Mouse (Mus musculus): ENCODE data around the gene Lman2. TPM values are rescaled to one million over a fixed set of nuclear protein-coding genes. Genes with fewer than 3 reads are reported as not detected.

Gene Lman2
- total and polyA plus RNA-seq, 2 experiments from 2014 or later: 41.3 to 100 TPM

DNA sequence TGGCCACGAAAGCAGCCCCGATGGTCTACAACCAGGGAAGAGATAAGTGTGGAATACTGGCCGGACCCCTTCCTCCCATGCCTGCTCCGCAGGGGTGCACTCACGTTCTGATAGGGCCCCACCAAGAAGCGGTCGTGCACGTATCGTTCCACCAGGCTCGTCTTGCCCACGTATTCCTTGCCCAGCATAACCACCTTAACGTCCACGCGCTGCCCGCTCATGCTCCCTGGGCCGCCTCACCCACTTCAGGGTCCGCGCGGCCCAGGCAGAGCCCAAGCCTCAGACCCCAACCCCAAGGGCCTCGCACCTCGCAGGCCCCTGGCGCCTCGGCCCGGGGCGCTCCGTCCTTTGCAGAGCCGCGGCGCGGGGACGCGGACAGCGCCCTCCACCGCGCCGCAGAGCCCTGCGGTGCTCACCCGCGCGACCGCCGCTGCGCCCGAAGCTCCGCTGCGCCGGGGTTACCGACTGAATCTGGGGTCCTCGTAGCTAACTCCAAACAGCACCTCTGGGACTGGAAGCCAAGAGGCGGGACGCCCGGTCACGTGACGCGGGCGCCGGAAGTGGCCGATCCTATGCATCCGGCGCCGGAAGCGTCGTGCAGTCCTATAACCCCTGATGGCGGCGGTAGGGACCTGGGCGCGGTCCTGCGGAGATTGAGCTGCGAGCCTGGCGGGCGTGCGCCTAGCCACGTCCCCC lies 41.0 kb downstream of the Lman2 start, which contains the start of gene Rab24:
Rab24 (minus strand) TSS at position 513 of the 696 bp plus-strand sequence.
- Histone ChIP-seq H3K27ac (ENCODE audit: low read depth) (peak within 1 kb of the TSS; percentile 75), H3K9me3 (replicated peaks; ENCODE audit: control insufficient read depth, low read length) (no peaks in the 10 kb centered on the region), H3K9ac (replicated peaks; ENCODE audit: low read depth, low read length) (peak within 1 kb of the TSS; percentile 90), H3K4me1 (ENCODE audit: control insufficient read depth, insufficient read depth) (peaks cover 10% of the 10 kb centered on the region), H3K4me3 (ENCODE audit: low read depth, low read length) (peak within 1 kb of the TSS; percentile 82), H3K27me3 (ENCODE audit: control insufficient read depth, insufficient read depth, low read length) (no peaks in the 10 kb centered on the region), H3K36me3 (replicated peaks; ENCODE audit: control insufficient read depth, insufficient read depth, low read length) (peaks cover 39% of the 10 kb centered on the region), H3K4me2 (ENCODE audit: low read depth, low read length) (peak within 1 kb of the TSS; percentile 95)
- ATAC-seq (ENCODE audit: insufficient read depth, low read depth) (peak; percentile 94), DNase-seq (ENCODE audit: low spot score) (peak; percentile 87)
- no peak for TF ChIP-seq CTCF (IDR thresholded peaks at IDR 0.05; ENCODE audit: low read depth)
- TF ChIP-seq EP300 (IDR thresholded peaks at IDR 0.05; ENCODE audit: low read depth): no peak
- WGBS: 0% methylated on average over 70 of the region's 73 CpGs

DNA sequence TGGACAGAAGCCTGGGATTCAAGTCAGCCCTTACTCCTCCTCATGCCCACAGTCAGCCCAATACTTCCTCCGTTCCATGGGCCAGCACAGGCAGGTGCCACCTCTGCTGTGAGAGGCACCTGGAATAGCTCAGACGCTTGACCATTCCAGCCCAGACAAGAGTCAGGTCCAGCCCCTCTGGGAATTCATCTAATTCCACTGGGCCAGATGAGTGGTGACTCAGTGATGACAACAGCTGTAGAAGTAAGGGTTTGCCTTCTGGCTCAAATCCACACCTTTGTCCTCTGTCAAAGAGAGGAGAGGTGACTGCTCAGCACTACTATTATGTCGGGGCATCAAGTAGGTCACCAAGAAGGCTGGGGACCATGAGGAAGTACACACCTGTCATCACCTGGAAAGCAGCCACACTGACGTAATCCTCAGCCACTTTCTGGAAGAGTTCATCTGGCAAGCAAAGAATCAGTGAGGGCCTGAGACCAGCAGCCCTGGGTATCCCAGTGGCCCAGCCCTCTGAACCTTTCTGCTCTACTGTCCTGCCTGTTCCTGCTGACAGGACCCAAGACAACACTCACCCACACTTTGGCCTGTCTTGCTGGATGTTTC lies 42.6 kb downstream of the Lman2 start, which contains the start of gene Prelid1:
Prelid1 (plus strand) TSS at position 570 of the 603 bp plus-strand sequence.
- Histone ChIP-seq H3K9ac (replicated peaks; ENCODE audit: low read depth, low read length) (peak within 1 kb of the TSS; percentile 90), H3K4me3 (ENCODE audit: low read depth, low read length) (peak within 1 kb of the TSS; percentile 82), H3K9me3 (replicated peaks; ENCODE audit: control insufficient read depth, low read length) (no peaks in the 10 kb centered on the region), H3K27ac (ENCODE audit: low read depth) (peak within 1 kb of the TSS; percentile 75), H3K4me1 (ENCODE audit: control insufficient read depth, insufficient read depth) (peaks cover 10% of the 10 kb centered on the region), H3K27me3 (ENCODE audit: control insufficient read depth, insufficient read depth, low read length) (no peaks in the 10 kb centered on the region), H3K36me3 (replicated peaks; ENCODE audit: control insufficient read depth, insufficient read depth, low read length) (peaks cover 40% of the 10 kb centered on the region), H3K4me2 (ENCODE audit: low read depth, low read length) (peak within 1 kb of the TSS; percentile 95)
- ATAC-seq (ENCODE audit: insufficient read depth, low read depth) (no peak), DNase-seq (ENCODE audit: low spot score) (peak; percentile 15)
- TF ChIP-seq CTCF (IDR thresholded peaks at IDR 0.05; ENCODE audit: low read depth) (no peak), EP300 (IDR thresholded peaks at IDR 0.05; ENCODE audit: low read depth) (no peak)
- 36% methylated on average over 4 of the region's 4 CpGs for WGBS

DNA sequence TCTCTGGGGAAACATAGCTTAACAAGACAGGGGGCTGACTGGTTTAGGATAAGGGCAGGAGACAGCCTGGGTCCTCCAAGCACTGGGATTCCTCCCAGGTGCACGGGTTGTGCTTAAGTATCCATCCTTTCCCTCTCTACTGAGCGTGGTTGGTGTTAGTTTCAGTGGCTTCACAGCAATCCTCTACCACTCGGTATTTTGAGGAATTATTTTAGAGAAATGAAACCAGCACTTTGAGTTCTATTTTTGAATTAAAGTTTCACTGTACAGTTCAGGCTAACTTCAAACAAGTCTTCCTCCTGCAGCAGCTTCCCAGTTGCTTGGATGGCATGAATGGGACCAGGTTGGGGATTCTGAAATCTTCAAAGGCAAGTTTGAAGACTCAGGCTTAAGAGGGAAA lies 44.2 kb downstream of the Lman2 start:
- H3K36me3 ChIP-seq (replicated peaks; ENCODE audit: control insufficient read depth, insufficient read depth, low read length): peaks cover 43% of the 10 kb centered on the region
- no peak overlapping the region for H3K4me2 ChIP-seq (ENCODE audit: low read depth, low read length)
- no peak overlapping the region for H3K4me3 ChIP-seq (ENCODE audit: low read depth, low read length)
- TF ChIP-seq CTCF (IDR thresholded peaks at IDR 0.05; ENCODE audit: low read depth) (no peak), EP300 (IDR thresholded peaks at IDR 0.05; ENCODE audit: low read depth) (no peak)
- no peak for DNase-seq (ENCODE audit: low spot score)
- no peak overlapping the region for H3K27ac ChIP-seq (ENCODE audit: low read depth)
- 81% methylated on average over 3 of the region's 3 CpGs for WGBS
- ATAC-seq (ENCODE audit: insufficient read depth, low read depth): no peak
- H3K27me3 ChIP-seq (ENCODE audit: control insufficient read depth, insufficient read depth, low read length): no peaks in the 10 kb centered on the region
- no peak overlapping the region for H3K9ac ChIP-seq (replicated peaks; ENCODE audit: low read depth, low read length)
- no peaks in the 10 kb centered on the region for H3K9me3 ChIP-seq (replicated peaks; ENCODE audit: control insufficient read depth, low read length)
- peaks cover 10% of the 10 kb centered on the region for H3K4me1 ChIP-seq (ENCODE audit: control insufficient read depth, insufficient read depth)

DNA sequence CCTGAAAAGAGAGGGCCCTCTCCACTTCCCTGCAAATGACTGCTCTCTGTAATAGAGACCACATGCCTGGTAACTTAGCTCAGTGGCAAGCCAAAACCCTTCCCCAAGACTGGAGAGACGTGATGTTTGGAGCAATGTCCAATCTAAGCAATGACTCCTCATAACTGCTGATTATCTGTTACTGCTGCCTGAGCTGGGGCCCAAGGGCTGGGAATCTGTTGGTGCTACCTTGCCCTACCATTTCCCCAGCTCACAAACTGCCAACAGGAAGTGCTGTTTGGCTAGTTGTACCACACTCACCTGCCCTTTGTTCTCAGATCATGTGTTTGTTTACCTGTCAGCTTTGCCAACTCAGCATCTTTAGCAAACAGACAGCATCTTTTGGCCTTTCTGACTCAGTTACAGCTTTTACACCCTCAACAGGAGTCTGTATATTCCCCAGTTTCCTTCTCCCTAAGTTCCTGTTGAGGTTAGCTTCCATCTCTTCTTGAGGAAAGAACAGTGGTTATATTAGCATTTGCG lies 47.6 kb downstream of the Lman2 start:
- no peak overlapping the region for H3K4me3 ChIP-seq (ENCODE audit: low read depth, low read length)
- no peaks in the 10 kb centered on the region for H3K9me3 ChIP-seq (replicated peaks; ENCODE audit: control insufficient read depth, low read length)
- TF ChIP-seq EP300 (IDR thresholded peaks at IDR 0.05; ENCODE audit: low read depth) (no peak), CTCF (IDR thresholded peaks at IDR 0.05; ENCODE audit: low read depth) (no peak)
- peaks cover 73% of the 10 kb centered on the region for H3K36me3 ChIP-seq (replicated peaks; ENCODE audit: control insufficient read depth, insufficient read depth, low read length)
- DNase-seq (ENCODE audit: low spot score): no peak
- no peak overlapping the region for H3K4me2 ChIP-seq (ENCODE audit: low read depth, low read length)
- no peak overlapping the region for H3K9ac ChIP-seq (replicated peaks; ENCODE audit: low read depth, low read length)
- 75% methylated on average over 2 of the region's 2 CpGs for WGBS
- no peak for ATAC-seq (ENCODE audit: insufficient read depth, low read depth)
- H3K27ac ChIP-seq (ENCODE audit: low read depth): no peak overlapping the region
- no peaks in the 10 kb centered on the region for H3K27me3 ChIP-seq (ENCODE audit: control insufficient read depth, insufficient read depth, low read length)
- no peaks in the 10 kb centered on the region for H3K4me1 ChIP-seq (ENCODE audit: control insufficient read depth, insufficient read depth)

DNA sequence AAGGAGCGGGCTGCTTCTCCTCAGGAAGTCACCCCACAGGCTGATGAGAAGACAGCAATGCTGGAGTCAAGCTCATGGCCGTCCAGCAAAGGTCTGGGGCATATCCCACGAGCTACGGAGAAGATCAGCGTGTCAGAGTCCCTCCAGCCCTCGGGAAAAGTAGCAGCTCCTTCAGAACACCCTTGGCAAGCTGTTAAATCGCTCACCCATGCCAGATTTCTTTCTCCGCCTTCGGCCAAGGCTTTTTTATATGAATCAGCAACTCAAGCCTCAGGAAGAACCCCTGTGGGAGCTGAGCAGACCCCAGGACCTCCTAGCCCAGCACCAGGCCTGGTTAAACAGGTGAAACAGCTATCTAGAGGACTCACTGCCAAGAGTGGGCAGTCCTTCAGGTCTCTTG lies 49.5 kb downstream of the Lman2 start:
- H3K4me1 ChIP-seq (ENCODE audit: control insufficient read depth, insufficient read depth): no peaks in the 10 kb centered on the region
- no peak for ATAC-seq (ENCODE audit: insufficient read depth, low read depth)
- peaks cover 76% of the 10 kb centered on the region for H3K36me3 ChIP-seq (replicated peaks; ENCODE audit: control insufficient read depth, insufficient read depth, low read length)
- H3K4me3 ChIP-seq (ENCODE audit: low read depth, low read length): no peak overlapping the region
- no peak overlapping the region for H3K27ac ChIP-seq (ENCODE audit: low read depth)
- TF ChIP-seq CTCF (IDR thresholded peaks at IDR 0.05; ENCODE audit: low read depth) (no peak), EP300 (IDR thresholded peaks at IDR 0.05; ENCODE audit: low read depth) (no peak)
- no peak overlapping the region for H3K9ac ChIP-seq (replicated peaks; ENCODE audit: low read depth, low read length)
- H3K9me3 ChIP-seq (replicated peaks; ENCODE audit: control insufficient read depth, low read length): no peaks in the 10 kb centered on the region
- DNase-seq (ENCODE audit: low spot score): no peak
- no peak overlapping the region for H3K4me2 ChIP-seq (ENCODE audit: low read depth, low read length)
- WGBS: 75% methylated on average over 9 of the region's 9 CpGs
- no peaks in the 10 kb centered on the region for H3K27me3 ChIP-seq (ENCODE audit: control insufficient read depth, insufficient read depth, low read length)

Data from heart, postnatal 0 days (tissue).